Mouse (Mus musculus): Measurements from ENCODE around the gene Fbn1. TPM values are rescaled to one million over a fixed set of nuclear protein-coding genes. Genes with fewer than 3 reads are reported as not detected.

Fbn1 gene
- total RNA-seq, 2 experiments from 2014 or later, result 10.3 to 13.2 TPM

DNA sequence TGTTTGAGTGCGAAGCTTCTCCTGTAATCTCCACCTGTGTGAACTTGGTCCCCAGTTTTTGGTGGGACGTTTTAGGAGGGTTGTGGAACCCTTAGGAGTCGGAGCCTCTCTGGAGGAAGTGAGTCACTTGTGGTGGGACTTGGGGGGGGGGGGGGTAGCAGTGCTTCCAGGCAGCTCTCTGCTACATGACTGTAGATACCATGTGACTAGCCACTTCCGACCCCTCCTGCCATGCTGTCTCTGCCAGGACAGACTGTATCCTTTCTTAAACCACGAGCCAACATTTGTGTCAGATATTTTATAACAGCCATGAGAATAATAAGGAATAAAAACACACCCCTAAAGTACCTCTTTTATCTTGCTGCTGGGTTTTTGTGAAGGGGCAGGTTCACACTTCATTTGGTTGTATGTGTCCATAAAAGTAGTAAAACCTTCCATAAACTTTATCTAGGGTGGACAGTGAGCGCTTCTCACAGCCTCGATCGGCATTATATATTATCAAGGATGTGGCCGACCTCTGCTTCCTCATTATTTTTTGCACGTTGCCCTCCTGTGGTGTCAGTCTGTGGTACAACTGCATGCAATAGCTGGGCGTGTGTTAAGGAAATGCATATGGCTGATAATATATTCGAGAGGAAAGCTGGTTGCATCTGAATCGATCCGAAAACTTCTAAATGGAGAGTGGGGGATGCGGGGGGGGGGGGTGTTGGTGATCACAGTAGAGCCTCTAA is 51.6 kb downstream of the Fbn1 start:
- no peak for DNase-seq (ENCODE audit: low spot score in 2 of 2)

GRCm38 (mm10) chr2:125454781-125455180 is 53.0 kb downstream of the Fbn1 start:
- DNase-seq (ENCODE audit: low spot score in 2 of 2), result no peak

GRCm38 (mm10) chr2:125452369-125453097 is 55.3 kb downstream of the Fbn1 start:
- DNase-seq (ENCODE audit: low spot score in 2 of 2), result no peak

GRCm38 (mm10) chr2:125449361-125449760 is 58.4 kb downstream of the Fbn1 start:
- DNase-seq (ENCODE audit: low spot score in 2 of 2), result no peak

- no peak for DNase-seq (ENCODE audit: low spot score in 2 of 2)
These were observed 58.9 kb downstream of the Fbn1 start for GRCm38 (mm10) chr2:125448881-125449280.

- no peak for DNase-seq (ENCODE audit: low spot score in 2 of 2)
These were observed 60.4 kb downstream of the Fbn1 start for GRCm38 (mm10) chr2:125447274-125447898.

GRCm38 (mm10) chr2:125438381-125438780 is 69.4 kb downstream of the Fbn1 start:
- no peak for DNase-seq (ENCODE audit: low spot score in 2 of 2)

- DNase-seq (ENCODE audit: low spot score in 2 of 2), result no peak
These were observed 71.6 kb downstream of the Fbn1 start for GRCm38 (mm10) chr2:125436240-125436639.

- DNase-seq (ENCODE audit: low spot score in 2 of 2), result no peak
These were observed 74.3 kb downstream of the Fbn1 start for GRCm38 (mm10) chr2:125433524-125433923.

DNA sequence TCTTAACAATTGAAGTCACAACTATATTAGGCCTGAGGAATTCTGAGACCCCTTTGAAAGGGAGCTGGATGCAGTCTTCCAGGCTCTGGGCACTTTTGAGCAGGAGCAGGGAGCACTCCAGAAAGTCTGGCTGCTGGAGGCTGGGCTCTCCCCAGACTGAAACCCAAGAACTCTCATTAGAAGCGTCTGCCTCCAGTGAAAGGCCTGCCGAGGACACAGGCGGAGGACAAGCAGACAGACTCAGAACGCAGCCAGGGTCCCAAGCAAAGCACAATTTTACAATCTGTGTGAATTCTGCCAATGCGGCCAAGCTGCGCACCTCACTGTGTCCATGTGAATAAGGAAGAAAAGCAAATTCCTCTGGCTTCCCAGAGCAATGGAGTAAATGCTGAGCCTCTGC is 76.3 kb downstream of the Fbn1 start:
- DNase-seq (ENCODE audit: low spot score in 2 of 2), result peak; percentile 19

DNA sequence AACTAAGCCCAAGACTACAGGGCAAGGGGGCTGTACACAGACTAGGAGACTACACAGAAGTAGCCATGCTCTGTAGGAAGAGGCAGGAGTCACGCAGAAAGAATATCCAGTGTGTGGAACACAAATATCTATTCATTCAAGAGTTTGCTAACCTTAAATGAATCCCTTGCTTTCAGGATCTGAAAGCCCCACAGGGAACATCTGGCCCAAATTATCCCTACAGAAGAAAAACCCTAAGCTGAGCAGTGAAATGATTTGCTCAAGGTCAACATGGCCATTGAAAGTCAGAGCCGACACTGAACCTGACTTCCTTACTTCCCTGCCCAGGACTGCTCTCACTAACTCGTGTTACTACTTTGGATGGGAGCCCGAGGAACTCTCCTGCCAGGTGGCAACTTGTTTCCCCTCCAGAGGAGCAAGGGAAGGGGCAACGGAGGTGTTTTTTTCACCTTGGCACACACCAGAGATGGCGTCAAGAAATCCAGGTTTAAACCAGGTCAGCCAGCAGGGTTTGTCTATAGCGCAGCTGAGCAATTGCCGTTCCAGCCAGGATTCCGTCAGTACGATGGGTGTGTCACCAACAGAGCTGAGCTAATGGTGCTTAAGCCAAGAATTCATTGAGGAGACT is 78.9 kb downstream of the Fbn1 start:
- no peak for DNase-seq (ENCODE audit: low spot score in 2 of 2)

DNA sequence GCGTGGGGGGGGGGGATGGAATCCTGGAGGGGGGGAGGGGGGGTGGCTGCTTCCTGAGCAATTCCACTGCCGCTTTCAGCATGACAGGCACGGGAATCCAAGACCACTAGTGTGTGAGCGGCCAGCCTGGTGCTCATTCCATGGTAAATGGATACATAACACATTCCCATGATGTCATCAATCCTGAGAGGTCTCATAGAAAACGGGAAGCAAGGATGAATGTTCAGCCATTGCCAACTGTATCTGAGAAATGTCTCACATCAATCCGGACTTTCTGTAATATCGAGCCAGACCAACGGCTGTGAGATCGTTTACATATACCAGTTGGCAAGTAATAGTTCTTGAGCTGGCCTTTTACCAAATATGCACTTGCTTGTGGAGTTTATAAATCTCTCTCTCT is 87.2 kb downstream of the Fbn1 start:
- no peak for DNase-seq (ENCODE audit: low spot score in 2 of 2)

- DNase-seq (ENCODE audit: low spot score in 2 of 2), result no peak
These were observed 88.1 kb downstream of the Fbn1 start for GRCm38 (mm10) chr2:125419681-125420080.

DNA sequence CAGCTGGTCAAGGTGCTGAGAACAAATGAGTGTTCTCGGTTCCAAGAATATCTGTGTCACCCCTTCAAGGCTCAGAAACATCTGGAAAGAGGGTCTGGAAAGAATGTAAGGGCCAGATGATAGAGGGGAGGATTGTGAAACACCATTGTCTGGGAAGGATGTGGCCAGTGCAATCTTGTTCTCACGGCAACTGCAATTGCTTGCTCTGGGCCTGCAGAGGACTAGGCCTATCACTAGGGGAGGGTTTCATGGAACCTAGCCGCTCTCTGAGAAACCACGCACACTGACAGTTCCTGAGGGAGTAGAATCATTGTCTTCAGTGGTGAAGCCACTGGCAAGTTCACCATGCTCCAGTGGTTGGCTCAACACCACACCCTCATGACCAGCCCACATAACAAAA is 89.2 kb downstream of the Fbn1 start:
- no peak for DNase-seq (ENCODE audit: low spot score in 2 of 2)

DNA sequence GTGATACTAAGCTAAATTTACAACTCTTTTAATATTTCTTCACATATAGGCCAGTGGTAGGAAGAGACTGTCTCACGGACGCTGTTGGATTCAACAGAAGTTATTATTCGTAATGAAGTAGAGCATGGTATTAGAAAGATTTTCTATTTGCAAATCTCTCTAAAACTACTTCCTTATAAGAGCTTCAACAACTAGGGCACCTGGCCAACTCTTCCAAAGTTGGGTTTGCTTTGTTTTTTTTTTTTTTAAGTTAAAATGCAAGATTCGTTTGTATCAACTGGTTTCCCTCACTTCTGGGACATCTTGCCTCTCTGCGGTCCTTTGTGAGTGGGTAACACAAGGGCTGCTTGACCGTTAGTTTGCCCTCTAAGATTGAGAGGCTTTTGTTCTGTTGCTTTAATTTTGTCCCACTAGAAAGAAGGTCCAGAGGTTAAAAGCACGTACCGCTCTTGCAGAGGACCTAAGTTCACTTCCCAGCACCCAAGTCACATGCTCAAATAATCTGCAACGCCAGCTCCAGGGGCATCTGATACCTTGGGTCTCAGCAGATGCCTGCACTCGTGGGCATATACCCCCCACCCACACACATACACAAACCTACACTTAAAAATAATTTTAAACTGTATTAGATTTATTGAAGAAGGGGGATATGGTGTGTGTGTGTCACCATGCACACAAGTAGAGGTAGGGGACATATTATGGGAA is 91.1 kb downstream of the Fbn1 start:
- no peak for DNase-seq (ENCODE audit: low spot score in 2 of 2)

DNA sequence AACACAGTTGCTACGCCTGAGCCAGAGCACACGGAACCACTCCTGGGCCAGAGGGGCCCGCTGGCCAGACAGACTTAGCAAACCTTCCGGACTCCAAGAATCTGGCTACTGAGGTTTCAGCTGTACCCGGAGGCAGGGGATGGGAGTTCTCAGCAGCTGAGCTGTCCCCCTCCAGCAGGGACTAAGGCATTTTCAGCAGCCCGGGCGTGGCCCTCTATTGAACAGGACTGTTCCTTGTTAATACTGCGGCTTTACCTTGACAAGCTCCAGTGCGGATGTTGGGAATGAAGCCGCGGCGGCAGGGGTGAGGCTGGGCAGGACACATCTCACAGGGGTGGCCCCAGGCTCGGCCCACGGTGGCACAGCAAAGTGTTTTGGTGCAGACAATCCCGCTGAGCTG is 95.4 kb downstream of the Fbn1 start:
- DNase-seq (ENCODE audit: low spot score in 2 of 2), result no peak

DNA sequence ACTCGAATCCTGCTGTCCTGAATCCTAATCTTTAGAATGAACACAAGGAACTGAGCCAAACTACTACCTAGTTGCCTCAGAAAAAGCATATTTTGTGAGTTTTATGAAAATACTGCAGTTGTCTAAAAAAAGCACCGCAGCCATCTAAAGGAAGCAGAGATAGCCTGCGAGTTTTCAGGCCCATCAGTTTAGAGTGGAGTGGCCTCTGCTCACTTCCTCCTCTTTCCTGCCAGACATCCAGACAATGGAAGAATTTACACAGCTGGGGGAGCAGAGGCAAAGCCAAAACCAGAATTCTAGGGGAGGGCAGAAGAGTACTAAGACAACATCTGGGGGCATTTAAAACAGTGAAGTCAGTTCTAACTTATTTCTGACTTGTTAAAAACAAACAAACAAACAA is 96.0 kb downstream of the Fbn1 start:
- no peak for DNase-seq (ENCODE audit: low spot score in 2 of 2)

DNA sequence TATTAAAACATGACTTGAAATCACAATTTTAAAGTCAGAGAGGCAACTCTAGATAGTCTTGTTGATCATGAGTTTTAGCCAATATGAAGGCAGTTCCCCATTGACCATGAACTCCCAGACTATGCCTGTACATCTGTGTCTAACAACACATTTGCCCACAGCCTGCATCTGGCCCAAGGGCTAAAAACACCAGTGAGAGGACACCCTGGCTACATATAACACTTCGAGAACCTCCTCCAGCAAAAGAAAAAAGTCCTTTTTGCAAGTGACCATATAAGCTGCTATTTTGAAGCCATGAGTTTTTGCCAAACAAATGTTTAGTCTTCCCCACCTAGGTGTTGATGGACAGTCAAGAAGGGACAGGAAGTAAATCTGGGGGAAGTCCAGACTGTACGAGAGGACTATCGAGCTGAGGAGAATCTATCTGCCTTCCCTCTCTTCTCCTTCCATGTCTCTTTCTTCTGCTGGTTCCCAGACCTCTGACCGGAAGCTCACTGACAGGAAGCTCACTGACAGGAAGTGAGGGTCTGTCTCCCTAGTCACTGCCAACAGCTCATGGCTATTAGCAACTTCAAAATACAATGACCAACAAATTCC is 103.2 kb downstream of the Fbn1 start:
- DNase-seq (ENCODE audit: low spot score in 2 of 2), result no peak

DNA sequence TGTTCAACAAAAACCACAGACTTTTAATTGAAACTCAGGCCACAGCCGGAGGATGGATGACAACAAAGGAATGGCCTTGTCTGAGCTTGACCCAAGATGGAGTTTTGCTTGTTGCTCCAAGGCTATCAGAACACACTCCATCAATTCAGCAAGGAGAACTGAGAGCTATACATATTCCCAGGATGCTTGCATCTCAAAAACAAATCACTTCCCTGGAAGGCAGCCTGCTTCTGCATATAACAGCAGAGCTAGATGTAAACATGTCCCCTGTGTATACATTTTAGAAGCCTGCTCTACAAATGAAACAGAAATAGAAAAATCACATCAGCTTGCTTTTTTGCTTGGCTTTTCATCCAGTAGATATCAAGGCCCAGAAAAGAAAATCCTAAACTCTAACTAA is 105.5 kb downstream of the Fbn1 start:
- no peak for DNase-seq (ENCODE audit: low spot score in 2 of 2)

GRCm38 (mm10) chr2:125400121-125400520 is 107.7 kb downstream of the Fbn1 start:
- no peak for DNase-seq (ENCODE audit: low spot score in 2 of 2)

- no peak for DNase-seq (ENCODE audit: low spot score in 2 of 2)
These were observed 110.0 kb downstream of the Fbn1 start for GRCm38 (mm10) chr2:125397796-125398195.
